In genomic region chr7:27235726-27236125, GRCm38 (mm10) we compare ENCODE assay signal across 23 mouse cellular contexts. TPM values are rescaled to one million over a fixed set of nuclear protein-coding genes. Genes with fewer than 3 reads are reported as not detected.
DNase-seq lines count a peak whose midpoint lies in the region; ATAC-seq and TF ChIP-seq lines count a peak whose summit lies in the region.
"Had no signal": no experiment of that assay in that cellular context is flagged by ENCODE, and none has a peak within 500 bp of the region (broad histone marks: within the 10 kb centered on the region; RNA-seq: fewer than 3 reads in every experiment).

No protein-coding gene starts in this region.

- H3K4me2 ChIP-seq in lung, postnatal 0 days (replicated peaks; ENCODE audit: low read depth, low read length) = no peak overlapping the region
- no peak overlapping the region for H3K4me2 ChIP-seq in stomach, postnatal 0 days (replicated peaks; ENCODE audit: low read depth)
- H3K4me2 ChIP-seq: embryonic facial prominence, embryonic 12.5 days; forebrain, embryonic 12.5 days; heart, embryonic 11.5 days; heart, embryonic 15.5 days; hindbrain, embryonic 14.5 days had no signal

- 70% methylated on average over 2 of the region's 2 CpGs for WGBS in lung, postnatal 0 days
- 79% methylated on average over 2 of the region's 2 CpGs for WGBS in stomach, postnatal 0 days

- H3K4me3 ChIP-seq in lung, postnatal 0 days (ENCODE audit: low read depth, low read length) = no peak overlapping the region
- H3K4me3 ChIP-seq in embryonic fibroblast, embryonic 13.5 days (ENCODE audit: insufficient read depth, low read length) = no peak overlapping the region
- no peak overlapping the region for H3K4me3 ChIP-seq in stomach, postnatal 0 days (ENCODE audit: low read depth, low read length)
- H3K4me3 ChIP-seq: embryonic facial prominence, embryonic 12.5 days; forebrain, embryonic 12.5 days; heart, adult 2 months; heart, embryonic 15.5 days; hindbrain, embryonic 10.5 days had no signal

- H3K36me3 ChIP-seq in lung, postnatal 0 days (ENCODE audit: insufficient read depth, low read length) = no peaks in the 10 kb centered on the region
- H3K36me3 ChIP-seq in stomach, postnatal 0 days (ENCODE audit: control insufficient read depth, insufficient read depth, low read length) = peaks cover 9% of the 10 kb centered on the region; the same call in 1 of the 2 replicates

- no peak overlapping the region for H3K9ac ChIP-seq in lung, postnatal 0 days (replicated peaks; ENCODE audit: low read depth)
- H3K9ac ChIP-seq in stomach, postnatal 0 days (ENCODE audit: low read length) = no peak overlapping the region
- H3K9ac ChIP-seq: embryonic facial prominence, embryonic 12.5 days; forebrain, embryonic 12.5 days; heart, embryonic 15.5 days; hindbrain, embryonic 14.5 days had no signal

- H3K4me1 ChIP-seq in lung, postnatal 0 days (ENCODE audit: insufficient read depth, low read depth, low read length) = peaks cover 4% of the 10 kb centered on the region; the same call in 1 of the 2 replicates
- peaks cover 7% of the 10 kb centered on the region; the same call in 1 of the 2 replicates for H3K4me1 ChIP-seq in embryonic fibroblast, embryonic 13.5 days (ENCODE audit: control insufficient read depth, insufficient read depth, low read length)
- H3K4me1 ChIP-seq in stomach, postnatal 0 days (replicated peaks; ENCODE audit: control insufficient read depth, insufficient read depth) = peaks cover 3% of the 10 kb centered on the region; the same call in 1 of the 2 replicates

- 0 out of 2 replicates have a peak, but pooled peaks have one; percentile 16 for TF ChIP-seq EP300 in lung, postnatal 0 days (IDR thresholded peaks at IDR 0.05)
- no peak for TF ChIP-seq EP300 in stomach, postnatal 0 days (optimal IDR thresholded peaks at IDR 0.05)

- no peaks in the 10 kb centered on the region for H3K9me3 ChIP-seq in lung, postnatal 0 days (ENCODE audit: low read length)
- no peaks in the 10 kb centered on the region for H3K9me3 ChIP-seq in stomach, postnatal 0 days (ENCODE audit: control insufficient read depth, low read length)
- H3K9me3 ChIP-seq: embryonic facial prominence, embryonic 12.5 days; forebrain, embryonic 12.5 days; heart, embryonic 15.5 days; hindbrain, embryonic 10.5 days had no signal

- ATAC-seq in lung, postnatal 0 days = no peak
- no peak for ATAC-seq in stomach, postnatal 0 days (ENCODE audit: low FRiP score, low TSS enrichment)
- ATAC-seq: activated CD4-positive, CD25-positive, alpha-beta regulatory T cell, adult 4 months; forebrain, embryonic 16.5 days; intestine, embryonic 16.5 days; Patski had no signal

- no peaks in the 10 kb centered on the region for H3K27me3 ChIP-seq in lung, postnatal 0 days (replicated peaks; ENCODE audit: insufficient read depth, low read length)
- no peaks in the 10 kb centered on the region for H3K27me3 ChIP-seq in stomach, postnatal 0 days (ENCODE audit: control insufficient read depth, insufficient read depth, low read length)
- H3K27me3 ChIP-seq: embryonic facial prominence, embryonic 12.5 days; forebrain, embryonic 12.5 days; heart, embryonic 15.5 days; Patski had no signal

- DNase-seq in adrenal gland, adult 8-10 months = peak; percentile 65
- no peak for DNase-seq in adrenal gland, postnatal 4 days (ENCODE audit: low spot score in 2 of 2)
- peak; percentile 63 for DNase-seq in lung, postnatal 0 days (ENCODE audit: low spot score)
- no peak for DNase-seq in lung, postnatal 25 days (ENCODE audit: low spot score)
- peak; percentile 79 for DNase-seq in adipocyte (ENCODE audit: low spot score)
- no peak for DNase-seq in layer of hippocampus, postnatal 14 days (ENCODE audit: low spot score in 2 of 2)
- DNase-seq in stomach, postnatal 0 days (ENCODE audit: low spot score) = no peak
- DNase-seq: cerebellum, adult 2 months; cerebellum, postnatal 25 days; gastrocnemius, postnatal 10 days; heart, adult 2 months; heart, postnatal 14 days had no signal

- TF ChIP-seq CTCF in lung, postnatal 0 days (IDR thresholded peaks at IDR 0.05) = no peak
- TF ChIP-seq CTCF in embryonic fibroblast, embryonic 13.5 days (IDR thresholded peaks at IDR 0.05; ENCODE audit: borderline replicate concordance, insufficient read depth, low read length) = no peak
- TF ChIP-seq CTCF in stomach, postnatal 0 days (IDR thresholded peaks at IDR 0.05; ENCODE audit: low read depth) = no peak

- peak; percentile 28 for TF ChIP-seq POLR2A in embryonic fibroblast, embryonic 13.5 days (IDR thresholded peaks at IDR 0.05; ENCODE audit: low read depth, low read length)

- H3K27ac ChIP-seq in lung, postnatal 0 days (ENCODE audit: low read length) = no peak overlapping the region
- no peak overlapping the region for H3K27ac ChIP-seq in embryonic fibroblast, embryonic 13.5 days (ENCODE audit: insufficient read depth, low read length)
- no peak overlapping the region for H3K27ac ChIP-seq in stomach, postnatal 0 days (replicated peaks)
- H3K27ac ChIP-seq: embryonic facial prominence, embryonic 12.5 days; forebrain, embryonic 12.5 days; heart, adult 2 months; heart, embryonic 15.5 days; hindbrain, embryonic 10.5 days; hindbrain, embryonic 14.5 days had no signal

RNA-seq across cellular contexts. Expression of gene Coq8b, which starts 2.9 kb away (rescaled TPM):
- 10 to 100 TPM; 42.5 to 85.7 (median 61.0) TPM for total RNA-seq in adrenal gland, adult 8-10 months (2022)
- 10 to 100 TPM; 37.1 to 42.0 TPM for total RNA-seq in adrenal gland, postnatal 4 days (2021)
- polyA plus RNA-seq in lung, postnatal 0 days (2015; fragmentation: Nextera tagmentation; extraction: Ambion mirVana) = 21.3 and 23.6 TPM in 2 replicates
- 19.4 and 21.6 TPM in 2 replicates for polyA plus RNA-seq in embryonic fibroblast, embryonic 13.5 days (2011; ENCODE audit: insufficient read length, low read depth, missing spikeins)
- total RNA-seq in layer of hippocampus, postnatal 14 days (2021) = 10 to 100 TPM; 27.1 to 30.9 TPM
- polyA plus RNA-seq in stomach, postnatal 0 days (2015; fragmentation: Nextera tagmentation; extraction: Ambion mirVana) = 25.0 and 26.6 TPM in 2 replicates

RNA-seq across cellular contexts. Expression of gene Itpkc, which starts 7.3 kb away (rescaled TPM):
- 10 to 100 TPM; 15.5 to 17.2 (median 16.2) TPM for total RNA-seq in adrenal gland, adult 8-10 months (2022)
- total RNA-seq in adrenal gland, postnatal 4 days (2021) = 10 to 100 TPM; 12.7 to 14.4 TPM
- 2.9 and 4.1 TPM in 2 replicates for polyA plus RNA-seq in lung, postnatal 0 days (2015; fragmentation: Nextera tagmentation; extraction: Ambion mirVana)
- 8.3 and 8.7 TPM in 2 replicates for polyA plus RNA-seq in embryonic fibroblast, embryonic 13.5 days (2011; ENCODE audit: insufficient read length, low read depth, missing spikeins)
- total RNA-seq in layer of hippocampus, postnatal 14 days (2021) = 1 to 10 TPM; 7.3 to 8.0 TPM
- 11.6 and 12.2 TPM in 2 replicates for polyA plus RNA-seq in stomach, postnatal 0 days (2015; fragmentation: Nextera tagmentation; extraction: Ambion mirVana)

RNA-seq across cellular contexts. Expression of gene Numbl, which starts 22.5 kb away (rescaled TPM):
- 10 to 100 TPM in 3 of 4 experiments, 1 to 10 TPM in 1; 8.9 to 16.2 (median 14.1) TPM for total RNA-seq in adrenal gland, adult 8-10 months (2022)
- 10 to 100 TPM; 21.0 to 21.1 TPM for total RNA-seq in adrenal gland, postnatal 4 days (2021)
- 11.6 and 11.7 TPM in 2 replicates for polyA plus RNA-seq in lung, postnatal 0 days (2015; fragmentation: Nextera tagmentation; extraction: Ambion mirVana)
- 47.6 and 51.7 TPM in 2 replicates for polyA plus RNA-seq in embryonic fibroblast, embryonic 13.5 days (2011; ENCODE audit: insufficient read length, low read depth, missing spikeins)
- 100 to 1,000 TPM; 144 to 148 TPM for total RNA-seq in layer of hippocampus, postnatal 14 days (2021)
- 12.8 and 14.6 TPM in 2 replicates for polyA plus RNA-seq in stomach, postnatal 0 days (2015; fragmentation: Nextera tagmentation; extraction: Ambion mirVana)
- polyA plus RNA-seq: activated CD4-positive, CD25-positive, alpha-beta regulatory T cell, adult 4 months had no signal

RNA-seq across cellular contexts. Expression of gene Snrpa, which starts 39.7 kb away (rescaled TPM):
- 10 to 100 TPM; 77.5 to 97.0 (median 85.2) TPM for total RNA-seq in adrenal gland, adult 8-10 months (2022)
- total RNA-seq in adrenal gland, postnatal 4 days (2021) = 100 to 1,000 TPM; 102 to 104 TPM
- 69.7 and 75.8 TPM in 2 replicates for polyA plus RNA-seq in lung, postnatal 0 days (2015; fragmentation: Nextera tagmentation; extraction: Ambion mirVana)
- polyA plus RNA-seq in embryonic fibroblast, embryonic 13.5 days (2011; ENCODE audit: insufficient read length, low read depth, missing spikeins) = 117 and 153 TPM in 2 replicates
- 10 to 100 TPM; 83.8 to 84.1 TPM for total RNA-seq in layer of hippocampus, postnatal 14 days (2021)
- polyA plus RNA-seq in stomach, postnatal 0 days (2015; fragmentation: Nextera tagmentation; extraction: Ambion mirVana) = 82.2 and 82.7 TPM in 2 replicates

RNA-seq across cellular contexts. Expression of gene BC024978, which starts 40.1 kb away (rescaled TPM):
- total RNA-seq in adrenal gland, adult 8-10 months (2022) = 10 to 100 TPM; 24.7 to 29.3 (median 27.4) TPM
- 10 to 100 TPM; 19.2 to 22.7 TPM for total RNA-seq in adrenal gland, postnatal 4 days (2021)
- polyA plus RNA-seq in lung, postnatal 0 days (2015; fragmentation: Nextera tagmentation; extraction: Ambion mirVana) = 2.5 TPM in 2 replicates
- 7.3 and 7.7 TPM in 2 replicates for polyA plus RNA-seq in embryonic fibroblast, embryonic 13.5 days (2011; ENCODE audit: insufficient read length, low read depth, missing spikeins)
- total RNA-seq in layer of hippocampus, postnatal 14 days (2021) = 10 to 100 TPM; 23.7 to 24.3 TPM
- 1.7 and 1.8 TPM in 2 replicates for polyA plus RNA-seq in stomach, postnatal 0 days (2015; fragmentation: Nextera tagmentation; extraction: Ambion mirVana)

Comparison
In these comparisons a context has a peak if more than half of its experiments do, and no peak if none do; other contexts are left out.
1. DNase-seq: peak in adrenal gland, adult 8-10 months (single experiment), lung, postnatal 0 days (single experiment) and adipocyte (single experiment); none in adrenal gland, postnatal 4 days (0 of 2), lung, postnatal 25 days (single experiment), layer of hippocampus, postnatal 14 days (0 of 2) and stomach, postnatal 0 days (single experiment).
2. RNA of gene Numbl, which starts 22.5 kb away (total RNA-seq): 144 to 148 TPM in layer of hippocampus, postnatal 14 days; 21.0 to 21.1 TPM in adrenal gland, postnatal 4 days and 8.9 to 16.2 TPM in adrenal gland, adult 8-10 months; every median in the first group is over 4 times any median in the second.